Mouse (Mus musculus): ENCODE results near the gene Ccdc88a. TPM values are rescaled to one million over a fixed set of nuclear protein-coding genes. Genes with fewer than 3 reads are reported as not detected.

Ccdc88a gene
- 23.6 and 25.7 TPM in 2 replicates for total RNA-seq (2014; fragmentation: Nextera tagmentation)
- total RNA-seq (2017): 32.3 and 35.8 TPM in 2 replicates

GRCm38 (mm10) chr11:29373396-29374273 is at the start of gene Ccdc88a:
TSS of gene Ccdc88a (plus strand) at chr11:29373658.
- peak; percentile 91 for ATAC-seq (replicated peaks; ENCODE audit: poor library complexity, severe bottlenecking)

- ATAC-seq (replicated peaks; ENCODE audit: poor library complexity, severe bottlenecking): no peak
Measured at GRCm38 (mm10) chr11:29335505-29335904, 38.0 kb upstream of the Ccdc88a start.

GRCm38 (mm10) chr11:29341259-29341658 is 32.2 kb upstream of the Ccdc88a start:
- no peak for ATAC-seq (replicated peaks; ENCODE audit: poor library complexity, severe bottlenecking)

GRCm38 (mm10) chr11:29344891-29345657 is 28.4 kb upstream of the Ccdc88a start:
- ATAC-seq (replicated peaks; ENCODE audit: poor library complexity, severe bottlenecking): no peak

- no peak for ATAC-seq (replicated peaks; ENCODE audit: poor library complexity, severe bottlenecking)
Measured at GRCm38 (mm10) chr11:29345673-29346286, 27.7 kb upstream of the Ccdc88a start.

- no peak for ATAC-seq (replicated peaks; ENCODE audit: poor library complexity, severe bottlenecking)
Measured at GRCm38 (mm10) chr11:29350891-29351290, 22.6 kb upstream of the Ccdc88a start.

GRCm38 (mm10) chr11:29352214-29352613 is 21.2 kb upstream of the Ccdc88a start:
- no peak for ATAC-seq (replicated peaks; ENCODE audit: poor library complexity, severe bottlenecking)

GRCm38 (mm10) chr11:29368161-29368560 is 5.3 kb upstream of the Ccdc88a start:
- no peak for ATAC-seq (replicated peaks; ENCODE audit: poor library complexity, severe bottlenecking)

- ATAC-seq (replicated peaks; ENCODE audit: poor library complexity, severe bottlenecking): no peak
Measured at GRCm38 (mm10) chr11:29373050-29373395, 435 bp upstream of the Ccdc88a start.

GRCm38 (mm10) chr11:29374274-29374656 is 807 bp downstream of the Ccdc88a start:
- peak; percentile 58 for ATAC-seq (replicated peaks; ENCODE audit: poor library complexity, severe bottlenecking)

GRCm38 (mm10) chr11:29376635-29377034 is 3.2 kb downstream of the Ccdc88a start:
- no peak for ATAC-seq (replicated peaks; ENCODE audit: poor library complexity, severe bottlenecking)

- no peak for ATAC-seq (replicated peaks; ENCODE audit: poor library complexity, severe bottlenecking)
Measured at GRCm38 (mm10) chr11:29378751-29379150, 5.3 kb downstream of the Ccdc88a start.

- ATAC-seq (replicated peaks; ENCODE audit: poor library complexity, severe bottlenecking): no peak
Measured at GRCm38 (mm10) chr11:29383493-29383892, 10.0 kb downstream of the Ccdc88a start.

- ATAC-seq (replicated peaks; ENCODE audit: poor library complexity, severe bottlenecking): no peak; the same call in 1 of the 2 replicates
Measured at GRCm38 (mm10) chr11:29384001-29384400, 10.5 kb downstream of the Ccdc88a start.

- no peak for ATAC-seq (replicated peaks; ENCODE audit: poor library complexity, severe bottlenecking)
Measured at GRCm38 (mm10) chr11:29384617-29385016, 11.2 kb downstream of the Ccdc88a start.

- no peak for ATAC-seq (replicated peaks; ENCODE audit: poor library complexity, severe bottlenecking)
Measured at GRCm38 (mm10) chr11:29389913-29390312, 16.5 kb downstream of the Ccdc88a start.

- ATAC-seq (replicated peaks; ENCODE audit: poor library complexity, severe bottlenecking): no peak
Measured at GRCm38 (mm10) chr11:29395135-29395746, 21.8 kb downstream of the Ccdc88a start.

- ATAC-seq (replicated peaks; ENCODE audit: poor library complexity, severe bottlenecking): no peak
Measured at GRCm38 (mm10) chr11:29400374-29400773, 26.9 kb downstream of the Ccdc88a start.

- no peak for ATAC-seq (replicated peaks; ENCODE audit: poor library complexity, severe bottlenecking)
Measured at GRCm38 (mm10) chr11:29406292-29406691, 32.8 kb downstream of the Ccdc88a start.

GRCm38 (mm10) chr11:29423496-29423895 is 50.0 kb downstream of the Ccdc88a start:
- no peak for ATAC-seq (replicated peaks; ENCODE audit: poor library complexity, severe bottlenecking)
